Mouse (Mus musculus): ENCODE data around the gene Sgms2.

- no peak for TF ChIP-seq CTCF (conservative IDR thresholded peaks at IDR 0.05; ENCODE audit: low read length)
- no peak for TF ChIP-seq NANOG (IDR thresholded peaks at IDR 0.05; ENCODE audit: borderline replicate concordance, low read length)
These were observed 196.7 kb downstream of the Sgms2 start for GRCm38 (mm10) chr3:131294503-131294902.
